Mouse (Mus musculus) cerebellum, postnatal 10 days (tissue): ENCODE measurements around the gene Cytl1.

ENCODE experiments used
- DNase-seq, 2 experiments: peaks; one replicate each; pipeline ENCODE4 v3.0.0; 2021; ENCODE audit warnings: mixed read lengths in 2 of 2

Gene Cytl1

GRCm38 (mm10) chr5:37770870-37771269, 35.6 kb downstream of the Cytl1 start:
- DNase-seq = no peak

GRCm38 (mm10) chr5:37774011-37774410, 38.7 kb downstream of the Cytl1 start:
- no peak for DNase-seq

GRCm38 (mm10) chr5:37775681-37776080, 40.4 kb downstream of the Cytl1 start:
- DNase-seq = no peak

GRCm38 (mm10) chr5:37783306-37783705, 48.0 kb downstream of the Cytl1 start:
- DNase-seq = peak; percentile 32 to 47

- DNase-seq = no peak
These were observed 49.6 kb downstream of the Cytl1 start for GRCm38 (mm10) chr5:37784847-37785391.
